Mouse (Mus musculus): Measurements from ENCODE around the gene Camk1d.

DNA sequence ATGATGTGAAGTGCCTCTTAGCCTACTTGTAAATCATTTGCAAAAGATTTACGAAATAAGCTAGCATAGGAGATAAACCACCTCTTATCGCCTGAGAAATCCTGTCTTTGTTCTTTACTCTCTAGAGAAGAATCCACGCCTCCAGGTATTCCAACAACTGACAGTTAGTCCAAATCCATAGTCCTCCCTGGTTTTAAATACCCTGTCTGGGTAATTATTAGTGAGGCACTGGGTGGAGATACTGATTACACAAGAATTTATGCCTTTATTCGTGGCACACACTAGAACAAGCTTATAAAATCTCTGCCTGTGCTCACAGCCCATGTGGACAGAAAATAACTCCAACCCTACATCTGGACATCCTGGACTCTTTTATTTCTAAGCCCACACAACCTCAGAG lies 150.6 kb downstream of the Camk1d start:
- no peak for TF ChIP-seq EP300 (IDR thresholded peaks at IDR 0.05; ENCODE audit: low read depth)
- no peak for TF ChIP-seq CTCF (IDR thresholded peaks at IDR 0.05; ENCODE audit: low read depth)

All from heart, postnatal 0 days (tissue).